Mouse (Mus musculus) bone marrow, adult 2 months (tissue): ENCODE results near the gene 1700021F07Rik. TPM values are rescaled to one million over a fixed set of nuclear protein-coding genes. Genes with fewer than 3 reads are reported as not detected.

ENCODE experiments used
- H3K27ac ChIP-seq: fragments of 200-500 bp; 2 replicates; pipeline ENCODE4 v1.5.1; 2012; ENCODE audit warnings: low read depth, mild to moderate bottlenecking, control low read depth, inconsistent platforms, low read length; ENCODE audit not compliant: control insufficient read depth, poor library complexity, insufficient read depth
- H3K4me1 ChIP-seq: fragments of 200-500 bp; 2 replicates; pipeline ENCODE4 v1.6.1; 2011; ENCODE audit warnings: low read length; ENCODE audit not compliant: control insufficient read depth, insufficient read depth
- H3K4me3 ChIP-seq: fragments of 200-500 bp; replicated peaks from 2 replicates; pipeline ENCODE3; 2011; ENCODE audit warnings: mild to moderate bottlenecking, low read depth, low read length, control low read depth; ENCODE audit not compliant: control insufficient read depth
- CTCF ChIP-seq: fragments of 200-500 bp; IDR thresholded peaks from 2 replicates; pipeline ENCODE4 v1.5.1; 2011; ENCODE audit warnings: low read length, control low read depth; ENCODE audit not compliant: control insufficient read depth, insufficient read depth
- POLR2A ChIP-seq: fragments of 200-500 bp; IDR thresholded peaks from 2 replicates; pipeline ENCODE4 v1.6.1; 2011; ENCODE audit warnings: low read depth, mild to moderate bottlenecking, control low read depth, low read length, borderline replicate concordance; ENCODE audit not compliant: control insufficient read depth
- WGBS: fragments of 180-500 bp; shearing (Covaris S2); methylation state at CpG from one replicate; pipeline ENCODE4 v1.1.7; 2018; 5-methylcytosine and 5-hydroxymethylcytosine counted together
- polyA plus RNA-seq: library from polyadenylated mRNA; stranded (reverse); fragments of >200 nt; gene quantifications from 2 replicates; pipeline ENCODE4 v1.2.4, GENCODE M21; 2011; ENCODE audit warnings: low replicate concordance; ENCODE audit not compliant: missing spikeins, insufficient read depth, insufficient read length

The 1700021F07Rik gene
- polyA plus RNA-seq, 1 experiment, result not detected

DNA sequence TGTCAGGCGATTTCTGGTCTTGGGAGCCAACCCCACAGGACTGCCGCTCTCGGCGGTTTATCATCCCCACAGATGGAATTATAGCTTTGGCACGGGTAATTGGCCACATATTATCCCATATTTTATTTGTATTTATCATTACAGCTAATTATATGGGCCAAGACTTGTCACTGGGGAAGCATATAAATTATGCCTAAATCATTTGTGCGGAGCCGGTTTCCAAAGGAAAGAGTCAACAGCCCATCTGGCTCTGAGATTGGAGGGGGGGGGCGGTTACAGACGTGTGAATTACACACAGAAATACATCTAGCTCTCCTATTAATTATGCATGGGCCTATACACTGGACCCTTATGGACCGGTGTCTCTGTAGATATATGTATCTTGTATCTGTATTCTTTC is 26.9 kb downstream of the 1700021F07Rik start:
- WGBS, result 86% methylated on average over 10 of the region's 10 CpGs
- no peak overlapping the region for H3K27ac ChIP-seq
- H3K4me3 ChIP-seq, result no peak overlapping the region
- no peaks in the 10 kb centered on the region; the same call in 1 of the 2 replicates for H3K4me1 ChIP-seq
- TF ChIP-seq CTCF, result no peak
- TF ChIP-seq POLR2A, result no peak

DNA sequence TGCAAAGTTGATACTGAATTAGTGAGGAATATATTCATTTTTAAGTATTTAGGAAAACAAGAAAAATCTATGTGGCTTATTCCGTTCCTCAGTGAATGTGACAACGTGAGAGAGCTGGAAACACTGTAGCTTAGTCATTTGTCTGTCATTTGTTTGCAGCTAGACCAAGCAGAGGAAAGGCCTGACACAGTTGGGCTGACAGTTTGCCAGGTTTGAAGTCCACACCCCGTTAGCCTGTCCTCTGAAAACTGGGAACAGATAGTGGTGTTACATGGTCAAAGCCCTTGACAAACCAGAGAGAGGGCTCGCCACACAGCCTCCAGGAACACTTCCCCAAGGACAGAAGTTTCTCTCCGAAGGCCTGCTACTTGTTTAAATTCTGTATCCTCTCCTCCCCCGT is 28.3 kb downstream of the 1700021F07Rik start:
- Histone ChIP-seq H3K4me3 (no peak overlapping the region), H3K27ac (no peak overlapping the region), H3K4me1 (no peaks in the 10 kb centered on the region; the same call in 1 of the 2 replicates)
- 61% methylated on average over 6 of the region's 6 CpGs for WGBS
- TF ChIP-seq CTCF, result no peak
- TF ChIP-seq POLR2A, result no peak

DNA sequence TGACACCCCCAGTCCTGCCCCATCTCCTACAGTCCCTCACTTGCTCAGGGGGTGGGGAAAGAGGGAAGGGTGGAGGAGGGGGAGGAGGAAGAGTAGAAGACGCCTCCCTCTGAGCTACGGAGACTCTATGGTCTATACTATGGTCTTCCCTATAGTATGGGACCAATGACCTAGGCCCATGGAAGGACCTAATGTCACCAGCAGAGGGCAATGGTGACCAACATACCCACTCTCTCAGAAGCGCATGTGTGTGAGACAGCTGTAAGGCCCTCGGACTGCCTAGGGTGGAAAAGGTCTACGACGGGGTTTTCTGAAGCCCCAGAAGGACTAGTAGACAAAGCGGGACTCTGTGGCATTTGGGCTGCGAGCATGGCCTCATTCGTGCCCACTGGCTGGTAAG is 31.5 kb downstream of the 1700021F07Rik start:
- no peak overlapping the region for H3K4me3 ChIP-seq
- 31% methylated on average over 9 of the region's 9 CpGs for WGBS
- no peaks in the 10 kb centered on the region for H3K4me1 ChIP-seq
- no peak overlapping the region for H3K27ac ChIP-seq
- no peak for TF ChIP-seq POLR2A
- TF ChIP-seq CTCF, result peak; percentile 58

DNA sequence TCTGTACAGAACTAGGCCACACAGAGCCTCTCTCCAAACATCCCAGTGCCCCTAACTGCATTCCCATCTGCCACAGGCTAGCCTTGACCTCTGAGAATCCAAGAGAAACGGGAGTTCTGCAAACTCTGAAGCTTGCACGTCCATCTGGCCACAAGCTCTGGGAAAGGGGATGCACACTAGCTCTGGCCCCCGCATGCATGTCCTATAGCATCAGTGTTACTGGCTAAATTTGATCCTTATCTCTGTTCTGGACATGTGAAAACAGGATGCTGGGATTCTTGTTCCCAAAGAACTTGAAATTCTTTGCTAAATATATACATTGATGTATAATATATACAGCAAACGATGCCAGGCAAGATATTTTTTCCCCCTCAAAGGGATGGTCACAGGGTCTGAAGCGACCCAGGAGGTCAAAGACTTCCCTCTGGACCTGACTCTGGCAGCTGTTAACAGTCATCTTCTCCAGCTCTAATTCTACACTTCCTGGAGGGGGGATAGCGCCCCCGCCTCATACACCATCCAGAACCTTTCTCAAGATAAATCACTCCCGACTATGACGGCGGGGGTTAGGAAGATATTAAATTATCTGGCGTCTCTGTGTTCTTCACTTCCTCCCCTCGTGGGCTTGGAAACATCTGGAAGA is 36.5 kb downstream of the 1700021F07Rik start:
- H3K4me3 ChIP-seq, result no peak overlapping the region
- no peak overlapping the region for H3K27ac ChIP-seq
- 68% methylated on average over 12 of the region's 12 CpGs for WGBS

DNA sequence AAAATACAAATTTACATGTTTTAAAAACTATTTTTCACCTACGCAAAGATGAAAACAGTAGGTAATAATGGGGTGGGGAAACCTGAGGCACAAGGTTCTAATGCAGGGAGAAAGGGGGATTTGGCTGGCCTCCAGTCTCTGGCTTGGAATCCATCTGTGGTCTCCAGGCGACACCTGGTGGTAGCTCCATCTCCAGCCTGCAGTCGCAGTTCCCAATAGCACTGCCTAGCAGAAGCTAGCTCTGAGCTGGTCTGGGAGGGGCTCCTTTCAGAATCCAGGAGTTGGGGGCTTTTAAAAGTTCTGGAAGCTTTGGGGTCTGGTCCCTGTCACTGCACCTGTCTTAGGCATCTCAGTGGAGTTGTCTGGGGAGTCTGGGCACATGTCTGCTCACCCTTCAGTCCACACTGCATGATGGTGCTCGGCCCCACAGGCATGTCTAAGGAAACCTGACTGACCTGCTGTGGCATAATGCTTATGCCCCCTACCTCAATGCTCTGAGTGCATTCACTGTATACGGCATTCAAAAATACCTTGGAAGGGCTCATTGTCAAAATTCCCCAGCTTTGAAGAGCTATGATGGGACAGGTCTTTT is 39.6 kb downstream of the 1700021F07Rik start:
- H3K27ac ChIP-seq, result no peak overlapping the region
- TF ChIP-seq CTCF (peak; percentile 77), POLR2A (no peak)
- 38% methylated on average over 5 of the region's 5 CpGs for WGBS
- H3K4me1 ChIP-seq, result no peaks in the 10 kb centered on the region
- H3K4me3 ChIP-seq, result no peak overlapping the region

More for the DNA sequence above, 36.5 kb downstream of the 1700021F07Rik start:
- no peaks in the 10 kb centered on the region for H3K4me1 ChIP-seq
- no peak for TF ChIP-seq CTCF
- no peak for TF ChIP-seq POLR2A

DNA sequence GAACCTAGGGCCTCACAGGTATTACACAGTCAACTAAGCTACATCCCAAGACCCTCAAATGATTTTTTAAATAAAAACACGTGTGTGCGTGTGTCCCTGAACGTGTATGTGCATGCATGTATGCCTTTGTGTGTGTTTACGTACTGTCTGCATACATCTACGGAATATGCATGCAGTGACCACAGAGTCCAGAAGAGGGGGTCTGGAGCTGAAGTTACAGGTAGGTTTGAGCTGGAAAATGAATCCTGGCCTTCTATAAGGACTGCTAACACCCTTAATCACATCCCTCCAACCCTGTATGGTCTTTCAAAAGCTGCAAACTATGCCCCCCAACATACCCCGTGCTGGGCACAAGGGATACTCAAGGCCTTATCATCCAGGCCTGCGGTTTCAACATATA is 41.0 kb downstream of the 1700021F07Rik start:
- Histone ChIP-seq H3K27ac (no peak overlapping the region), H3K4me3 (no peak overlapping the region), H3K4me1 (no peaks in the 10 kb centered on the region)
- WGBS, result 72% methylated on average over 7 of the region's 7 CpGs
- TF ChIP-seq CTCF (no peak), POLR2A (no peak)

DNA sequence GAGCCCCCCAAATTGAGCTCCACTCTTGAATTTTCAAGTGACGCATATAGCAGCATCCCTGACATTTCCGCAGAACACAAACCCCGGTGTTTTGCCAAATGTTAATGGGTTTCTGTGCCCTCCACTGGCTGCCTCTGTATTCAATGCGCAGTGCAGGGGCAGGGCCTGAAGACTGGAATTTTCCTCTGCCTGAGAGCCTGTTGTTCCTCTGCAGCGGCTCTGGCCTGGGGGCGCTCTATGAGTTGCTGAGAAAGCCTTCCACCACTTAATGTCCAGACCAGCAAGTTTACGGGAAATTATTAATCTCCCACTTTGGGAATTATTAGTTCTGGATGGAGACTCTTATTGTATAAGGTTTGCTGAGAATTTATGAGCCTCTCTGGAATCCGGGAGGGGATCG is 41.8 kb downstream of the 1700021F07Rik start:
- WGBS, result 88% methylated on average over 9 of the region's 9 CpGs
- TF ChIP-seq CTCF, result no peak
- no peak for TF ChIP-seq POLR2A
- H3K4me1 ChIP-seq, result no peaks in the 10 kb centered on the region
- H3K27ac ChIP-seq, result no peak overlapping the region
- H3K4me3 ChIP-seq, result no peak overlapping the region

Other genes with a start within 250 kb of the 1700021F07Rik start
- 2.5 and 12.5 TPM in 2 replicates for gene Pmepa1, start 246.1 kb upstream of the 1700021F07Rik start, polyA plus RNA-seq
- not detected in 2 replicates for gene Ankrd60, start 55.8 kb downstream of the 1700021F07Rik start, polyA plus RNA-seq
- 8.1 and 9.7 TPM in 2 replicates for gene Rab22a, start 137.2 kb downstream of the 1700021F07Rik start, polyA plus RNA-seq
- gene 1700010B08Rik, start 196.8 kb downstream of the 1700021F07Rik start, polyA plus RNA-seq, result not detected in 2 replicates
- 10.6 and 24.6 TPM in 2 replicates for gene Vapb, start 214.9 kb downstream of the 1700021F07Rik start, polyA plus RNA-seq